20 mouse cellular contexts compared by ENCODE assay signal in genomic region chr2:49121603-49122002, GRCm38 (mm10).
DNase-seq lines count a peak whose midpoint lies in the region; ATAC-seq lines count a peak whose summit lies in the region.
"Had no signal": no experiment of that assay in that cellular context is flagged by ENCODE, and none has a peak within 500 bp of the region (broad histone marks: within the 10 kb centered on the region; RNA-seq: fewer than 3 reads in every experiment).

No protein-coding gene starts in this region.

- no peak overlapping the region for H3K4me2 ChIP-seq in forebrain, embryonic 16.5 days (ENCODE audit: low read length)
- H3K4me2 ChIP-seq: embryonic facial prominence, embryonic 12.5 days; forebrain, embryonic 13.5 days; forebrain, embryonic 15.5 days had no signal

- peak; percentile 72 for ATAC-seq in inflammation-experienced regulatory T-cells, adult 6 months
- ATAC-seq in forebrain, embryonic 16.5 days = no peak
- ATAC-seq: forebrain, embryonic 13.5 days; forebrain, embryonic 15.5 days had no signal

- H3K9me3 ChIP-seq in forebrain, embryonic 16.5 days (ENCODE audit: control insufficient read depth, low read length) = no peaks in the 10 kb centered on the region; the same call in 1 of the 2 replicates
- H3K9me3 ChIP-seq: embryonic facial prominence, embryonic 10.5 days; embryonic facial prominence, embryonic 12.5 days; forebrain, embryonic 13.5 days; forebrain, embryonic 15.5 days; G1E had no signal

- H3K27me3 ChIP-seq in forebrain, embryonic 16.5 days (replicated peaks; ENCODE audit: control insufficient read depth, insufficient read depth, low read length) = no peaks in the 10 kb centered on the region
- H3K27me3 ChIP-seq: CH12.LX; embryonic facial prominence, embryonic 12.5 days; forebrain, embryonic 13.5 days; forebrain, embryonic 15.5 days had no signal

- H3K27ac ChIP-seq in forebrain, embryonic 16.5 days (ENCODE audit: low read length) = no peak overlapping the region
- H3K27ac ChIP-seq: embryonic facial prominence, embryonic 10.5 days; embryonic facial prominence, embryonic 12.5 days; forebrain, embryonic 13.5 days; forebrain, embryonic 15.5 days had no signal

- peak; percentile 5 for DNase-seq in CD4-positive, CD25-positive, alpha-beta regulatory T cell, adult 2 months (ENCODE audit: low read depth, low spot score)
- DNase-seq in MN1 (ENCODE audit: low spot score) = peak; percentile 17
- no peak for DNase-seq in adrenal gland, postnatal 36 days
- no peak for DNase-seq in left cerebral cortex, adult 9 months (ENCODE audit: low spot score in 2 of 2)
- DNase-seq: adrenal gland, adult 8-10 months; adrenal gland, postnatal 14 days; B cell, adult 2 months; cerebellum, adult 11-12 months; cerebellum, adult 2 months; cerebellum, adult 9-10 months; cerebellum, postnatal 10 days; cerebellum, postnatal 25 days had no signal

- H3K4me3 ChIP-seq in forebrain, embryonic 16.5 days (replicated peaks; ENCODE audit: low read length) = no peak overlapping the region
- H3K4me3 ChIP-seq: embryonic facial prominence, embryonic 10.5 days; embryonic facial prominence, embryonic 12.5 days; forebrain, embryonic 13.5 days; forebrain, embryonic 15.5 days had no signal

- no peak overlapping the region for H3K9ac ChIP-seq in forebrain, embryonic 16.5 days (replicated peaks; ENCODE audit: low read depth, low read length)
- H3K9ac ChIP-seq: embryonic facial prominence, embryonic 12.5 days; forebrain, embryonic 13.5 days; forebrain, embryonic 15.5 days had no signal

- H3K36me3 ChIP-seq in forebrain, embryonic 16.5 days (ENCODE audit: control insufficient read depth, insufficient read depth) = no peaks in the 10 kb centered on the region
- H3K36me3 ChIP-seq: embryonic facial prominence, embryonic 12.5 days; forebrain, embryonic 15.5 days had no signal

- H3K4me1 ChIP-seq in forebrain, embryonic 16.5 days (replicated peaks; ENCODE audit: control insufficient read depth, insufficient read depth, low read length) = no peaks in the 10 kb centered on the region
- H3K4me1 ChIP-seq: embryonic facial prominence, embryonic 10.5 days; embryonic facial prominence, embryonic 12.5 days; forebrain, embryonic 13.5 days; forebrain, embryonic 15.5 days had no signal

- 69% methylated on average over 3 of the region's 3 CpGs for WGBS in forebrain, embryonic 16.5 days

Comparison
In these comparisons a context has a peak if more than half of its experiments do, and no peak if none do; other contexts are left out.
1. DNase-seq: peak in CD4-positive, CD25-positive, alpha-beta regulatory T cell, adult 2 months (single experiment) and MN1 (single experiment); none in adrenal gland, postnatal 36 days (0 of 2) and left cerebral cortex, adult 9 months (0 of 2).